Mouse (Mus musculus) left cerebral cortex, postnatal 36 days (tissue): Measurements from ENCODE around the gene Kmt2d. TPM values are rescaled to one million over a fixed set of nuclear protein-coding genes. Genes with fewer than 3 reads are reported as not detected.

ENCODE experiments used
- DNase-seq, 2 experiments: peaks; one replicate each; pipeline ENCODE4 v3.0.0; 2021 to 2022; ENCODE audit warnings: low spot score in 2 of 2, mixed read lengths in 1 of 2
- intact Hi-C: fragments of 180-260 bp; cut with DNase I; formaldehyde crosslinking; loops from one replicate; pipeline ENCODE4 v1.15.1; 2025
- total RNA-seq, 2 experiments: library from RNA; stranded (reverse); gene quantifications; 2 replicates each; pipeline ENCODE4 v1.2.3; 2021

Kmt2d gene
- total RNA-seq, 2 experiments from 2014 or later: 69.9 to 98.8 TPM

- peak in 1 of 2 experiments; percentile 33 for DNase-seq
- intact Hi-C loops: loop anchor here (2.0 kb wide), 2 partner anchors 37 to 101 kb away; no protein-coding TSS in a partner anchor
Observed at GRCm38 (mm10) chr15:98891907-98892606, 21.1 kb upstream of the Kmt2d start.

- no peak for DNase-seq
- intact Hi-C loops: no loop called here
Observed at GRCm38 (mm10) chr15:98891198-98891742, 20.3 kb upstream of the Kmt2d start.

GRCm38 (mm10) chr15:98887526-98887925, 16.5 kb upstream of the Kmt2d start:
- DNase-seq: no peak
- intact Hi-C loops: no loop called here

GRCm38 (mm10) chr15:98886667-98887387, 15.8 kb upstream of the Kmt2d start:
- intact Hi-C loops: no loop called here
- DNase-seq: no peak

- intact Hi-C loops: no loop called here
Observed at GRCm38 (mm10) chr15:98884106-98884505, 13.1 kb upstream of the Kmt2d start.

GRCm38 (mm10) chr15:98883661-98884060, 12.7 kb upstream of the Kmt2d start:
- intact Hi-C loops: no loop called here

More at GRCm38 (mm10) chr15:98884106-98884505, 13.1 kb upstream of the Kmt2d start:
- no peak for DNase-seq

GRCm38 (mm10) chr15:98881656-98882008, 10.6 kb upstream of the Kmt2d start:
- intact Hi-C loops: loop anchor here (2.0 kb wide), 1 partner anchor 37 kb away; the partner anchor contains the start of gene Lmbr1l
- DNase-seq: no peak

More at GRCm38 (mm10) chr15:98883661-98884060, 12.7 kb upstream of the Kmt2d start:
- no peak for DNase-seq

GRCm38 (mm10) chr15:98880978-98881655, 10.1 kb upstream of the Kmt2d start:
- intact Hi-C loops: loop anchor here (2.0 kb wide), 1 partner anchor 38 kb away; the partner anchor contains the start of gene Lmbr1l
- peak; percentile 86 to 89 for DNase-seq

GRCm38 (mm10) chr15:98877331-98877730, 6.3 kb upstream of the Kmt2d start:
- DNase-seq: no peak
- intact Hi-C loops: no loop called here

- intact Hi-C loops: loop anchor here (5.0 kb wide), 1 partner anchor 60 kb away; the partner anchor contains the start of gene Tuba1b
- peak; percentile 94 to 95 for DNase-seq
Observed at GRCm38 (mm10) chr15:98871916-98872888, 1.2 kb upstream of the Kmt2d start.

GRCm38 (mm10) chr15:98870179-98871069, 580 bp downstream of the Kmt2d start:
- intact Hi-C loops: loop anchor here (5.0 kb wide), 1 partner anchor 62 kb away; the partner anchor contains the start of gene Tuba1b
- DNase-seq: no peak

GRCm38 (mm10) chr15:98869342-98870178, 1.4 kb downstream of the Kmt2d start:
- intact Hi-C loops: loop anchor here (5.0 kb wide), 2 partner anchors 37 to 63 kb away; partner anchors contain the start of genes Prkag1 and Tuba1b

GRCm38 (mm10) chr15:98868346-98869063, 2.5 kb downstream of the Kmt2d start:
- DNase-seq: no peak

More at GRCm38 (mm10) chr15:98869342-98870178, 1.4 kb downstream of the Kmt2d start:
- DNase-seq: no peak

GRCm38 (mm10) chr15:98867321-98867720, 3.7 kb downstream of the Kmt2d start:
- DNase-seq: peak; percentile 47 to 54
- intact Hi-C loops: loop anchor here (5.0 kb wide), 1 partner anchor 35 kb away; the partner anchor contains the start of gene Prkag1

More at GRCm38 (mm10) chr15:98868346-98869063, 2.5 kb downstream of the Kmt2d start:
- intact Hi-C loops: loop anchor here (5.0 kb wide), 1 partner anchor 36 kb away; the partner anchor contains the start of gene Prkag1

- intact Hi-C loops: loop anchor here (5.0 kb wide), 1 partner anchor 34 kb away; the partner anchor contains the start of gene Prkag1
- no peak for DNase-seq
Observed at GRCm38 (mm10) chr15:98866501-98866900, 4.5 kb downstream of the Kmt2d start.

GRCm38 (mm10) chr15:98865771-98866170, 5.2 kb downstream of the Kmt2d start:
- intact Hi-C loops: loop anchor here (2.0 to 5.0 kb wide), 2 partner anchors 15 to 33 kb away; partner anchors contain the start of gene Prkag1
- no peak for DNase-seq
